Mouse (Mus musculus): ENCODE measurements at regions not wholly inside any gene's neighbourhood (a gene's known extent, or its start where the extent isn't known, plus 50 kb on each side); places are given as distances from the start of the nearest gene placed in this dataset.
A peak's percentile ranks its signal among the peaks of the same experiment; 100 is the strongest.

GRCm38 (mm10) chr11:24396911-24397310 lies 319.1 kb downstream of the Bcl11a start:
- no peak for DNase-seq

GRCm38 (mm10) chr11:24397710-24398109 lies 319.9 kb downstream of the Bcl11a start:
- DNase-seq = no peak

GRCm38 (mm10) chr11:24401151-24401550 lies 323.3 kb downstream of the Bcl11a start:
- no peak for DNase-seq

- no peak for DNase-seq
These were observed 324.3 kb downstream of the Bcl11a start for GRCm38 (mm10) chr11:24402127-24402526.

GRCm38 (mm10) chr11:24414804-24415203 lies 336.9 kb downstream of the Bcl11a start:
- no peak for DNase-seq

- no peak for DNase-seq
These were observed 344.4 kb downstream of the Bcl11a start for GRCm38 (mm10) chr11:24422066-24422775.

- no peak for DNase-seq
These were observed 345.4 kb downstream of the Bcl11a start for GRCm38 (mm10) chr11:24423278-24423677.

GRCm38 (mm10) chr11:24426995-24427883 lies 349.4 kb downstream of the Bcl11a start:
- DNase-seq = no peak

- no peak for DNase-seq
These were observed 370.8 kb downstream of the Bcl11a start for GRCm38 (mm10) chr11:24448608-24449007.

- peak; percentile 25 for DNase-seq
These were observed 374.4 kb downstream of the Bcl11a start for GRCm38 (mm10) chr11:24452267-24452666.

- DNase-seq = no peak
These were observed 386.8 kb downstream of the Bcl11a start for GRCm38 (mm10) chr11:24464642-24465041.

- no peak for DNase-seq
These were observed 389.6 kb downstream of the Bcl11a start for GRCm38 (mm10) chr11:24467458-24467857.

- DNase-seq = no peak
These were observed 392.6 kb downstream of the Bcl11a start for GRCm38 (mm10) chr11:24470469-24470868.

GRCm38 (mm10) chr11:24472617-24473367 lies 394.9 kb downstream of the Bcl11a start:
- no peak for DNase-seq

GRCm38 (mm10) chr11:24473368-24474010 lies 395.6 kb downstream of the Bcl11a start:
- peak; percentile 56 for DNase-seq

- no peak for DNase-seq
These were observed 425.0 kb downstream of the Bcl11a start for GRCm38 (mm10) chr11:24502722-24503424.

GRCm38 (mm10) chr11:24515568-24515967 lies 437.7 kb downstream of the Bcl11a start:
- DNase-seq = no peak

GRCm38 (mm10) chr11:24535462-24535861 lies 457.6 kb downstream of the Bcl11a start:
- DNase-seq = no peak

- no peak for DNase-seq
These were observed 459.9 kb downstream of the Bcl11a start for GRCm38 (mm10) chr11:24537721-24538120.

GRCm38 (mm10) chr11:24569655-24570054 lies 491.8 kb downstream of the Bcl11a start:
- no peak for DNase-seq

GRCm38 (mm10) chr11:24613529-24613928 lies 535.7 kb downstream of the Bcl11a start:
- DNase-seq = no peak

- no peak for DNase-seq
These were observed 537.6 kb downstream of the Bcl11a start for GRCm38 (mm10) chr11:24615436-24615835.

Measured in right cerebral cortex, postnatal 25 days (tissue).